27 mouse cellular contexts compared by ENCODE assay signal in the genomic region with DNA sequence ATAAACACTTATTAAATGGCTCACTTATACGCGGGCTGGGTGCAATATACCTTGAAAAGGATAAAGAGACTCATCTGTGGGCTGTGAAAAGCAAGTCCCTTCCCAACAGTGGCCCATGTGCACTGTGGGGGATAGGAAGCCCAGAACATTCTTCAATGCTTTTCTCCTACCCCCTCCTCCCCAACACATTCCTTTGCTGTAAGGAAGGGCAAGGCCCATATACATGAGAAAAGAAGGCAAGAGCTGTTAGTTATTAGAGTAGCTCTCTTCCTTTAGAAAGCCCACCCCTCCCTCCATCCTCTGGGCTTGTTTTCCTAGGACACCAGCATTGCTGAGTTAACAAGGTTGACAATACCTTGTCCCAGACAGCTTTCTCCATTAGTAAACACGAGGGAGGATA.
DNase-seq lines count a peak whose midpoint lies in the region; ATAC-seq and TF ChIP-seq lines count a peak whose summit lies in the region.
"Had no signal": no experiment of that assay in that cellular context is flagged by ENCODE, and none has a peak within 500 bp of the region (broad histone marks: within the 10 kb centered on the region; RNA-seq: fewer than 3 reads in every experiment).

No protein-coding gene starts in this region.

- WGBS in heart, embryonic 10.5 days = 76% methylated on average over 3 of the region's 3 CpGs
- 64% methylated on average over 3 of the region's 3 CpGs for WGBS in hindbrain, postnatal 0 days

- H3K4me1 ChIP-seq in heart, embryonic 10.5 days = peaks cover 54% of the 10 kb centered on the region
- H3K4me1 ChIP-seq in hindbrain, postnatal 0 days (ENCODE audit: insufficient read depth, low read length) = peaks cover 3% of the 10 kb centered on the region; the same call in 1 of the 2 replicates

- no peak overlapping the region for H3K4me2 ChIP-seq in hindbrain, postnatal 0 days (ENCODE audit: low read depth, low read length)
- H3K4me2 ChIP-seq: embryonic facial prominence, embryonic 13.5 days; forebrain, embryonic 12.5 days; forebrain, embryonic 15.5 days; heart, embryonic 13.5 days; hindbrain, embryonic 12.5 days; hindbrain, embryonic 15.5 days had no signal

- intact Hi-C loops in heart, postnatal 25 days (cut with DNase I) = no loop called here

- no peaks in the 10 kb centered on the region for H3K9me3 ChIP-seq in heart, embryonic 10.5 days
- H3K9me3 ChIP-seq in hindbrain, postnatal 0 days (ENCODE audit: low read length) = no peaks in the 10 kb centered on the region
- H3K9me3 ChIP-seq: embryonic facial prominence, embryonic 13.5 days; forebrain, embryonic 12.5 days; forebrain, embryonic 15.5 days; heart, embryonic 13.5 days; hindbrain, embryonic 12.5 days; hindbrain, embryonic 15.5 days had no signal

- peak overlapping the region; percentile 22; the same call in 1 of the 2 replicates for H3K27ac ChIP-seq in heart, embryonic 10.5 days
- H3K27ac ChIP-seq in layer of hippocampus, adult 2 months = peak overlapping the region; percentile 48; the same call in 1 of the 2 replicates
- no peak overlapping the region for H3K27ac ChIP-seq in hindbrain, postnatal 0 days
- H3K27ac ChIP-seq: embryonic facial prominence, embryonic 13.5 days; forebrain, embryonic 12.5 days; forebrain, embryonic 15.5 days; heart, embryonic 13.5 days; hindbrain, embryonic 12.5 days; hindbrain, embryonic 15.5 days had no signal

- TF ChIP-seq CTCF in layer of hippocampus, adult 2 months (conservative IDR thresholded peaks at IDR 0.05) = no peak
- TF ChIP-seq CTCF in hindbrain, postnatal 0 days (IDR thresholded peaks at IDR 0.05; ENCODE audit: low read depth) = no peak

- peaks cover 10% of the 10 kb centered on the region for H3K27me3 ChIP-seq in heart, embryonic 10.5 days (ENCODE audit: insufficient read depth, poor library complexity, severe bottlenecking)
- no peaks in the 10 kb centered on the region for H3K27me3 ChIP-seq in hindbrain, postnatal 0 days (ENCODE audit: insufficient read depth, low read length)
- H3K27me3 ChIP-seq: forebrain, embryonic 15.5 days; heart, embryonic 13.5 days; hindbrain, embryonic 12.5 days; hindbrain, embryonic 15.5 days; Patski had no signal

- no peak overlapping the region for H3K9ac ChIP-seq in hindbrain, postnatal 0 days (replicated peaks; ENCODE audit: low read length)
- H3K9ac ChIP-seq: embryonic facial prominence, embryonic 13.5 days; forebrain, embryonic 12.5 days; forebrain, embryonic 15.5 days; heart, embryonic 13.5 days; hindbrain, embryonic 12.5 days; hindbrain, embryonic 15.5 days had no signal

- no peak for ATAC-seq in hindbrain, postnatal 0 days
- ATAC-seq: activated CD4-positive, CD25-positive, alpha-beta regulatory T cell, adult 4 months; forebrain, embryonic 15.5 days; intestine, postnatal 0 days; Patski had no signal

- H3K36me3 ChIP-seq in heart, embryonic 10.5 days = 0 out of 2 replicates have a peak, but pooled peaks cover 6% of the 10 kb centered on the region
- H3K36me3 ChIP-seq in hindbrain, postnatal 0 days (ENCODE audit: insufficient read depth, low read length) = 0 out of 2 replicates have a peak, but pooled peaks cover 4% of the 10 kb centered on the region
- H3K36me3 ChIP-seq: embryonic facial prominence, embryonic 13.5 days; forebrain, embryonic 15.5 days; G1E had no signal

- no peak overlapping the region for H3K4me3 ChIP-seq in heart, embryonic 10.5 days
- no peak overlapping the region for H3K4me3 ChIP-seq in layer of hippocampus, adult 2 months
- no peak overlapping the region for H3K4me3 ChIP-seq in hindbrain, postnatal 0 days (ENCODE audit: low read length)
- H3K4me3 ChIP-seq: embryonic facial prominence, embryonic 13.5 days; erythroblast, embryonic 14.5 days; forebrain, embryonic 12.5 days; forebrain, embryonic 15.5 days; heart, embryonic 13.5 days; hindbrain, embryonic 12.5 days; hindbrain, embryonic 15.5 days had no signal

- DNase-seq in heart, embryonic 10.5 days (ENCODE audit: low spot score) = no peak
- DNase-seq in heart, postnatal 25 days (ENCODE audit: low spot score) = no peak
- DNase-seq in layer of hippocampus, adult 2 months (ENCODE audit: low spot score in 2 of 2) = no peak
- DNase-seq in layer of hippocampus, adult 9-11 months = no peak
- peak; percentile 98 for DNase-seq in R1 (ENCODE audit: low read depth, low spot score)
- no peak for DNase-seq in ovary, postnatal 10 days (ENCODE audit: low spot score)
- no peak for DNase-seq in hindbrain, postnatal 0 days (ENCODE audit: low spot score)
- DNase-seq: adrenal gland, adult 8-10 months; adrenal gland, postnatal 25 days; B cell, adult 2 months; cerebellum, adult 11-12 months; cerebellum, adult 9-10 months; cerebellum, postnatal 14 days; gastrocnemius, postnatal 25 days; heart, adult 18-20 months; heart, postnatal 14 days had no signal
